Mouse (Mus musculus) effector memory CD4-positive, alpha-beta T cell, adult 7 months (primary cell): ENCODE measurements around the gene Sp4. TPM values are rescaled to one million over a fixed set of nuclear protein-coding genes. Genes with fewer than 3 reads are reported as not detected.

ENCODE experiments used
- polyA plus RNA-seq: library from polyadenylated mRNA; unstranded; fragments of 100-300 nt; shearing (Covaris generic); gene quantifications from one replicate; pipeline ENCODE4 v1.2.1, GENCODE M21; 2017

The Sp4 gene
- polyA plus RNA-seq: 40.5 TPM

DNA sequence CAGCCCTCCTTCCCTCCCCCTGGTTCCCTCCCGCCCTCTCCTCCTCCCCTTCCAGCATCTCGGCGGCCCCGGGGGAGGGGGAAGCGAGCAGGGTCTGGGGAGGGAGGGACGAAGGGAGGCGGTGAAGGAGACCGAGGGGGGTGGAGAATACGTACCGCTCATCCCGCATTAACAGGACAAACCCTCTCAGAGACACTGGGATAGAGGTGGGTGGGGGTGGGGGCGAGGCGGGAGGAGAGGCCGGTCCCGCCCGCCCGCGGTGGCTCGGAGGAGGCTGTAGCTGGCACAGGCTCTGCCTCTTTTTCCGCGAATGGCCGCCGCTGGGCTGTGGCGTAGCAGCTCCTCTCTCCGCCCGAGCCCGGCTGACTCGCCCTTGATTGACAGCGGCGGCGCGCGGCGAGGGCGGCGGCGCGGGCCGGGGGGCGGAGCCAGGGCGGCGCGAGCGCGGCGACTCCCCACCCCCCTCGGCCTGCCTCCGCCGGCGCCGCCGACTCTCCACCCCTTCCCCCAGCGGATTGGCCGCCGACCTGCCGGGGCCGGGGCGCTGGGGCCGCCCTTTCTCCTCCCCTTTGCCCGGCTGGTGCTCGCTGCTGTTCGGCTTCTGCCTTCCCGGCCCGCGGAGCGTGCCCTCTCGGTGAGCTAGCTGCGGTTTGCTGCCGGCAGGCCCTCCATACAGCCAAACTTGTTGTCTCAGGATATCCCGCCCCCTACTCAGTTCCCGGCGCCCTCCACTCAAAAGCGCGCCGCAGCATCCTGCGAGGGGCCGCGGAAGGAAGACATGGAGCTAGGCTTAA, at the start of gene Sp4:
Gene Sp4 (minus strand): TSS at position 369 of the 794 bp plus-strand sequence.

GRCm38 (mm10) chr12:118198386-118199093, 102.7 kb downstream of the Sp4 start, which contains the start of gene Dnah11:
TSS of gene Dnah11 (minus strand) at chr12:118199043.

Other genes starting within 250 kb of the Sp4 start
- gene Dnah11, start 102.4 kb downstream of the Sp4 start, polyA plus RNA-seq: 2.0 TPM